Mouse (Mus musculus) embryo, embryonic 10.5 days (tissue): Measurements from ENCODE around the gene Mtrr.

Source experiments
- DNase-seq: peaks from one replicate; pipeline ENCODE4 v3.0.0-alpha.2; 2015; ENCODE audit warnings: low spot score

Mtrr gene

GRCm38 (mm10) chr13:68581747-68582516 lies at the start of gene Mtrr, which contains the start of gene Fastkd3:
TSS of gene Mtrr (minus strand) at chr13:68582149.
TSS of gene Fastkd3 (plus strand) at chr13:68582234.
- peak; percentile 96 for DNase-seq

GRCm38 (mm10) chr13:68627041-68627440 lies 45.1 kb upstream of the Mtrr start:
- no peak for DNase-seq

GRCm38 (mm10) chr13:68622792-68623191 lies 40.8 kb upstream of the Mtrr start:
- peak; percentile 9 for DNase-seq

- peak; percentile 13 for DNase-seq
Observed at GRCm38 (mm10) chr13:68607652-68608405, 25.9 kb upstream of the Mtrr start.

GRCm38 (mm10) chr13:68605689-68606126 lies 23.8 kb upstream of the Mtrr start:
- DNase-seq, result peak; percentile 66

GRCm38 (mm10) chr13:68603085-68603484 lies 21.1 kb upstream of the Mtrr start:
- DNase-seq, result no peak

- DNase-seq, result peak; percentile 58
Observed at GRCm38 (mm10) chr13:68601184-68601583, 19.2 kb upstream of the Mtrr start.

GRCm38 (mm10) chr13:68598953-68599352 lies 17.0 kb upstream of the Mtrr start:
- no peak for DNase-seq

GRCm38 (mm10) chr13:68597667-68598066 lies 15.7 kb upstream of the Mtrr start:
- DNase-seq, result no peak

- no peak for DNase-seq
Observed at GRCm38 (mm10) chr13:68597199-68597598, 15.2 kb upstream of the Mtrr start, which contains the start of gene 1700001L19Rik. TSS of gene 1700001L19Rik (plus strand) at chr13:68597421.

GRCm38 (mm10) chr13:68593797-68594196 lies 11.8 kb upstream of the Mtrr start:
- DNase-seq, result peak; percentile 59

GRCm38 (mm10) chr13:68588352-68588751 lies 6.4 kb upstream of the Mtrr start:
- DNase-seq, result no peak

- no peak for DNase-seq
Observed at GRCm38 (mm10) chr13:68585441-68585840, 3.5 kb upstream of the Mtrr start.

- no peak for DNase-seq
Observed at GRCm38 (mm10) chr13:68583961-68584360, 2.0 kb upstream of the Mtrr start.

GRCm38 (mm10) chr13:68582517-68582780 lies 500 bp upstream of the Mtrr start:
- DNase-seq, result peak; percentile 42

- peak; percentile 22 for DNase-seq
Observed at GRCm38 (mm10) chr13:68581086-68581740, 736 bp downstream of the Mtrr start.

GRCm38 (mm10) chr13:68577945-68578344 lies 4.0 kb downstream of the Mtrr start:
- no peak for DNase-seq

GRCm38 (mm10) chr13:68574398-68574797 lies 7.6 kb downstream of the Mtrr start:
- no peak for DNase-seq

GRCm38 (mm10) chr13:68572966-68573913 lies 8.7 kb downstream of the Mtrr start:
- peak; percentile 54 for DNase-seq

GRCm38 (mm10) chr13:68572247-68572646 lies 9.7 kb downstream of the Mtrr start:
- no peak for DNase-seq

GRCm38 (mm10) chr13:68569589-68570336 lies 12.2 kb downstream of the Mtrr start:
- peak; percentile 79 for DNase-seq
